Comparison of ENCODE assay signal across 8 mouse cellular contexts in genomic region chr13:112439105-112439818, GRCm38 (mm10). TPM values are rescaled to one million over a fixed set of nuclear protein-coding genes. Genes with fewer than 3 reads are reported as not detected.
DNase-seq lines count a peak whose midpoint lies in the region; ATAC-seq lines count a peak whose summit lies in the region.

No protein-coding gene starts in this region.

- peaks cover 15% of the 10 kb centered on the region for H3K4me1 ChIP-seq in hindbrain, embryonic 15.5 days (replicated peaks)
- peaks cover 8% of the 10 kb centered on the region; the same call in 1 of the 2 replicates for H3K4me1 ChIP-seq in midbrain, embryonic 11.5 days (ENCODE audit: control insufficient read depth, insufficient read depth, low read length)

- no peaks in the 10 kb centered on the region for H3K9me3 ChIP-seq in hindbrain, embryonic 15.5 days
- H3K9me3 ChIP-seq in midbrain, embryonic 11.5 days (ENCODE audit: control insufficient read depth, low read length), result no peaks in the 10 kb centered on the region

- no peak overlapping the region for H3K27ac ChIP-seq in hindbrain, embryonic 15.5 days (replicated peaks)
- H3K27ac ChIP-seq in midbrain, embryonic 11.5 days (ENCODE audit: low read depth, low read length), result no peak overlapping the region

- peak overlapping the region; percentile 48 for H3K4me2 ChIP-seq in hindbrain, embryonic 15.5 days
- peak overlapping the region; percentile 24 for H3K4me2 ChIP-seq in midbrain, embryonic 11.5 days

- 32% methylated on average over 15 of the region's 15 CpGs for WGBS in hindbrain, embryonic 15.5 days
- 33% methylated on average over 15 of the region's 15 CpGs for WGBS in midbrain, embryonic 11.5 days

- DNase-seq in layer of hippocampus, adult 9-11 months, result peak; percentile 43
- DNase-seq in layer of hippocampus, adult 9-10 months (ENCODE audit: low spot score), result no peak
- peak; percentile 25 for DNase-seq in embryo, embryonic 10 days (ENCODE audit: low spot score)
- DNase-seq in midbrain, embryonic 11.5 days (ENCODE audit: low spot score, missing footprints), result peak; percentile 89
- no peak for DNase-seq in right cerebral cortex, adult 2 months (ENCODE audit: low spot score in 2 of 2)
- no peak for DNase-seq in layer of hippocampus, adult 18-20 months (ENCODE audit: low spot score in 2 of 2)
- no peak for DNase-seq in gastrocnemius, postnatal 10 days

- H3K36me3 ChIP-seq in hindbrain, embryonic 15.5 days, result no peaks in the 10 kb centered on the region
- no peaks in the 10 kb centered on the region for H3K36me3 ChIP-seq in midbrain, embryonic 11.5 days (ENCODE audit: control insufficient read depth, insufficient read depth, low read length)

- no peaks in the 10 kb centered on the region for H3K27me3 ChIP-seq in hindbrain, embryonic 15.5 days
- H3K27me3 ChIP-seq in midbrain, embryonic 11.5 days (ENCODE audit: control insufficient read depth, insufficient read depth, low read length), result no peaks in the 10 kb centered on the region

- H3K4me3 ChIP-seq in hindbrain, embryonic 15.5 days, result peak overlapping the region; percentile 9; the same call in 1 of the 2 replicates
- no peak overlapping the region for H3K4me3 ChIP-seq in midbrain, embryonic 11.5 days (ENCODE audit: low read depth, low read length)

- no peak overlapping the region for H3K9ac ChIP-seq in hindbrain, embryonic 15.5 days
- no peak overlapping the region for H3K9ac ChIP-seq in midbrain, embryonic 11.5 days (ENCODE audit: low read length)

- ATAC-seq in hindbrain, embryonic 15.5 days (ENCODE audit: low FRiP score, low read depth), result no peak
- no peak for ATAC-seq in midbrain, embryonic 11.5 days (ENCODE audit: low FRiP score)

RNA-seq across cellular contexts. Expression of gene Il6st, which starts 24.6 kb away (rescaled TPM):
- 24.8 and 26.2 TPM in 2 replicates for polyA plus RNA-seq in hindbrain, embryonic 15.5 days (2015; fragmentation: Nextera tagmentation; extraction: Ambion mirVana)
- polyA plus RNA-seq in midbrain, embryonic 11.5 days (2014; fragmentation: Nextera tagmentation; extraction: Ambion mirVana), result 28.4 and 32.3 TPM in 2 replicates
- 10 to 100 TPM; 75.8 to 84.6 TPM for total RNA-seq in layer of hippocampus, adult 18-20 months (2021)
- 100 to 1,000 TPM; 129 to 145 TPM for total RNA-seq in gastrocnemius, postnatal 10 days (2021)

Comparison
In these comparisons a context has a peak if more than half of its experiments do, and no peak if none do; other contexts are left out.
1. DNase-seq: peak in layer of hippocampus, adult 9-11 months (single experiment), embryo, embryonic 10 days (single experiment) and midbrain, embryonic 11.5 days (single experiment); none in layer of hippocampus, adult 9-10 months (single experiment), right cerebral cortex, adult 2 months (0 of 2), layer of hippocampus, adult 18-20 months (0 of 2) and gastrocnemius, postnatal 10 days (single experiment).